Mouse (Mus musculus) kidney, embryonic 14.5 days (tissue): ENCODE data around the gene Zdhhc16. TPM values are rescaled to one million over a fixed set of nuclear protein-coding genes. Genes with fewer than 3 reads are reported as not detected.
A peak's percentile ranks its signal among the peaks of the same experiment; 100 is the strongest.

Source experiments
- ATAC-seq: fragments of 200-750 bp; cut with Nextera tagmentation; 2 replicates; pipeline ENCODE4 v1.8.0; 2017; ENCODE audit warnings: moderate number of reproducible peaks, mild to moderate bottlenecking, moderate TSS enrichment, moderate library complexity; ENCODE audit not compliant: low FRiP score, low TSS enrichment
- H3K27ac ChIP-seq: fragments of 300-500 bp; sonication (generic); 2 replicates; pipeline ENCODE4 v1.5.1; 2014; ENCODE audit warnings: low read depth, mild to moderate bottlenecking, low read length, moderate library complexity, mixed read lengths
- H3K27me3 ChIP-seq: fragments of 300-500 bp; sonication (generic); 2 replicates; pipeline ENCODE4 v1.6.1; 2014; ENCODE audit warnings: mild to moderate bottlenecking, low read length; ENCODE audit not compliant: control insufficient read depth, insufficient read depth
- H3K36me3 ChIP-seq: fragments of 300-500 bp; sonication (generic); 2 replicates; pipeline ENCODE4 v1.6.1; 2014; ENCODE audit warnings: low read length, mixed read lengths; ENCODE audit not compliant: control insufficient read depth, insufficient read depth
- H3K4me1 ChIP-seq: fragments of 300-500 bp; sonication (generic); 2 replicates; pipeline ENCODE4 v1.6.1; 2014; ENCODE audit warnings: low read length, mixed read lengths; ENCODE audit not compliant: control insufficient read depth, insufficient read depth
- H3K4me2 ChIP-seq: fragments of 300-500 bp; sonication (generic); replicated peaks from 2 replicates; pipeline ENCODE4 v1.6.1; 2014; ENCODE audit warnings: low read depth, mild to moderate bottlenecking, low read length
- H3K4me3 ChIP-seq: fragments of 300-500 bp; sonication (generic); 2 replicates; pipeline ENCODE4 v1.5.1; 2014; ENCODE audit warnings: mild to moderate bottlenecking, low read length
- H3K9ac ChIP-seq: fragments of 300-500 bp; sonication (generic); 2 replicates; pipeline ENCODE4 v1.6.1; 2014; ENCODE audit warnings: low read depth, mild to moderate bottlenecking, low read length, moderate library complexity
- H3K9me3 ChIP-seq: fragments of 300-500 bp; sonication (generic); 2 replicates; pipeline ENCODE4 v1.6.1; 2016; ENCODE audit warnings: low read length; ENCODE audit not compliant: control insufficient read depth
- WGBS: fragments of 180-500 bp; shearing (Covaris S2); extraction: QIAGEN DNeasy Blood & Tissue Kit; methylation state at CpG from one replicate; pipeline ENCODE4 v1.1.7; 2014; 5-methylcytosine and 5-hydroxymethylcytosine counted together
- polyA plus RNA-seq: library from polyadenylated mRNA; unstranded; fragments of >200 nt; fragmentation: Nextera tagmentation; extraction: Ambion mirVana; gene quantifications from 2 replicates; pipeline ENCODE4 v1.2.1, GENCODE M21; 2014

Zdhhc16 gene
- 60.9 and 68.9 TPM in 2 replicates for polyA plus RNA-seq

GRCm38 (mm10) chr19:41933179-41934086, at the start of gene Zdhhc16, which contains the start of gene Exosc1:
Gene Zdhhc16, plus strand, starts transcription at chr19:41933480.
Gene Exosc1, minus strand, starts transcription at chr19:41933423.
- peaks cover 7% of the 10 kb centered on the region; the same call in 1 of the 2 replicates for H3K4me1 ChIP-seq
- H3K36me3 ChIP-seq: peaks cover 21% of the 10 kb centered on the region
- no peaks in the 10 kb centered on the region for H3K9me3 ChIP-seq
- peak within 1 kb of the TSS; percentile 79 for H3K9ac ChIP-seq
- H3K27ac ChIP-seq: peak within 1 kb of the TSS; percentile 49; the same call in 1 of the 2 replicates
- peak; percentile 100 for ATAC-seq
- peak within 1 kb of the TSS; percentile 66 for H3K4me2 ChIP-seq
- no peaks in the 10 kb centered on the region for H3K27me3 ChIP-seq
- under 1% methylated on average over 47 of the region's 47 CpGs for WGBS
- peak within 1 kb of the TSS; percentile 87 for H3K4me3 ChIP-seq

GRCm38 (mm10) chr19:41883882-41884281, 49.4 kb upstream of the Zdhhc16 start:
- Histone ChIP-seq H3K27me3 (no peaks in the 10 kb centered on the region), H3K9ac (no peak overlapping the region), H3K9me3 (no peaks in the 10 kb centered on the region), H3K4me1 (no peaks in the 10 kb centered on the region), H3K36me3 (peaks cover 76% of the 10 kb centered on the region), H3K4me2 (no peak overlapping the region), H3K27ac (no peak overlapping the region), H3K4me3 (no peak overlapping the region)
- 96% methylated on average over 9 of the region's 9 CpGs for WGBS
- ATAC-seq: no peak

- Histone ChIP-seq H3K9me3 (no peaks in the 10 kb centered on the region), H3K4me2 (no peak overlapping the region), H3K27ac (no peak overlapping the region), H3K36me3 (peaks cover 66% of the 10 kb centered on the region), H3K4me1 (no peaks in the 10 kb centered on the region), H3K9ac (no peak overlapping the region), H3K27me3 (no peaks in the 10 kb centered on the region), H3K4me3 (no peak overlapping the region)
- ATAC-seq: no peak
Observed at GRCm38 (mm10) chr19:41888191-41888590, 45.1 kb upstream of the Zdhhc16 start.

GRCm38 (mm10) chr19:41894959-41895358, 38.3 kb upstream of the Zdhhc16 start:
- H3K9ac ChIP-seq: peak overlapping the region; percentile 54; the same call in 1 of the 2 replicates
- ATAC-seq: no peak
- H3K4me3 ChIP-seq: peak overlapping the region; percentile 70
- H3K36me3 ChIP-seq: peaks cover 7% of the 10 kb centered on the region
- 50% methylated on average over 7 of the region's 7 CpGs for WGBS
- H3K4me1 ChIP-seq: peaks cover 15% of the 10 kb centered on the region; the same call in 1 of the 2 replicates
- no peaks in the 10 kb centered on the region for H3K9me3 ChIP-seq
- H3K4me2 ChIP-seq: peak overlapping the region; percentile 84
- no peaks in the 10 kb centered on the region for H3K27me3 ChIP-seq
- no peak overlapping the region for H3K27ac ChIP-seq

GRCm38 (mm10) chr19:41895460-41896318, 37.6 kb upstream of the Zdhhc16 start, which contains the start of gene Rrp12:
Gene Rrp12, minus strand, starts transcription at chr19:41896173.
- Histone ChIP-seq H3K9me3 (no peaks in the 10 kb centered on the region), H3K4me1 (peaks cover 15% of the 10 kb centered on the region; the same call in 1 of the 2 replicates), H3K4me2 (peak within 1 kb of the TSS; percentile 84), H3K27me3 (no peaks in the 10 kb centered on the region), H3K27ac (no peak within 1 kb of the TSS), H3K36me3 (0 out of 2 replicates have a peak, but pooled peaks cover 2% of the 10 kb centered on the region), H3K4me3 (peak within 1 kb of the TSS; percentile 70), H3K9ac (peak within 1 kb of the TSS; percentile 54; the same call in 1 of the 2 replicates)
- WGBS: under 1% methylated on average over 46 of the region's 46 CpGs
- ATAC-seq: peak; percentile 91

- no peaks in the 10 kb centered on the region for H3K27me3 ChIP-seq
- no peak overlapping the region for H3K27ac ChIP-seq
- peak overlapping the region; percentile 70 for H3K4me3 ChIP-seq
- no peak overlapping the region; the same call in 1 of the 2 replicates for H3K9ac ChIP-seq
- no peaks in the 10 kb centered on the region for H3K36me3 ChIP-seq
- ATAC-seq: no peak
- peaks cover 15% of the 10 kb centered on the region; the same call in 1 of the 2 replicates for H3K4me1 ChIP-seq
- H3K9me3 ChIP-seq: no peaks in the 10 kb centered on the region
- WGBS: 19% methylated on average over 18 of the region's 18 CpGs
- peak overlapping the region; percentile 84 for H3K4me2 ChIP-seq
Observed at GRCm38 (mm10) chr19:41896319-41896711, 37.0 kb upstream of the Zdhhc16 start.

- Histone ChIP-seq H3K36me3 (no peaks in the 10 kb centered on the region), H3K9ac (no peak overlapping the region), H3K4me3 (no peak overlapping the region), H3K4me1 (peaks cover 15% of the 10 kb centered on the region; the same call in 1 of the 2 replicates), H3K27ac (no peak overlapping the region), H3K9me3 (no peaks in the 10 kb centered on the region), H3K27me3 (no peaks in the 10 kb centered on the region), H3K4me2 (no peak overlapping the region)
- ATAC-seq: no peak
- 51% methylated on average over 4 of the region's 4 CpGs for WGBS
Observed at GRCm38 (mm10) chr19:41898860-41899259, 34.4 kb upstream of the Zdhhc16 start.

GRCm38 (mm10) chr19:41900495-41901090, 32.7 kb upstream of the Zdhhc16 start:
- H3K27ac ChIP-seq: no peak overlapping the region
- 80% methylated on average over 8 of the region's 8 CpGs for WGBS

More at GRCm38 (mm10) chr19:41900495-41901090, 32.7 kb upstream of the Zdhhc16 start:
- H3K4me3 ChIP-seq: no peak overlapping the region
- no peak overlapping the region for H3K9ac ChIP-seq
- H3K9me3 ChIP-seq: no peaks in the 10 kb centered on the region
- no peak overlapping the region for H3K4me2 ChIP-seq
- H3K4me1 ChIP-seq: 0 out of 2 replicates have a peak, but pooled peaks cover 5% of the 10 kb centered on the region
- H3K36me3 ChIP-seq: no peaks in the 10 kb centered on the region
- H3K27me3 ChIP-seq: no peaks in the 10 kb centered on the region
- ATAC-seq: no peak
